Mouse (Mus musculus): ENCODE data around the gene Hyal1.
"Not testable (repeated sequence)": the region's sequence is repeated elsewhere in the genome, so short reads cannot be mapped to it uniquely, and the experiment has no call there.

Hyal1 gene

GRCm38 (mm10) chr9:107551117-107551889, 25.4 kb upstream of the Hyal1 start, which contains the start of gene Rassf1:
Gene Rassf1 (plus strand): TSS chr9:107551555.
- DNase-seq = peak; percentile 82

GRCm38 (mm10) chr9:107551890-107552355, 24.8 kb upstream of the Hyal1 start:
- DNase-seq = no peak

- DNase-seq = no peak
Measured at GRCm38 (mm10) chr9:107552690-107553393, 23.9 kb upstream of the Hyal1 start.

- DNase-seq = no peak
Measured at GRCm38 (mm10) chr9:107553541-107554318, 23.0 kb upstream of the Hyal1 start.

- DNase-seq = peak; percentile 94
Measured at GRCm38 (mm10) chr9:107554319-107554825, 22.4 kb upstream of the Hyal1 start.

GRCm38 (mm10) chr9:107555031-107555457, 21.7 kb upstream of the Hyal1 start:
- DNase-seq = peak; percentile 67

- no peak for DNase-seq
Measured at GRCm38 (mm10) chr9:107555701-107556100, 21.0 kb upstream of the Hyal1 start.

GRCm38 (mm10) chr9:107556346-107556745, 20.4 kb upstream of the Hyal1 start:
- DNase-seq = no peak

- peak; percentile 94 for DNase-seq
Measured at GRCm38 (mm10) chr9:107563029-107563581, 13.6 kb upstream of the Hyal1 start, which contains the start of gene Tusc2. Gene Tusc2 (plus strand): TSS chr9:107563255.

- not testable (repeated sequence) for DNase-seq
Measured at GRCm38 (mm10) chr9:107565556-107565955, 11.2 kb upstream of the Hyal1 start.

- peak; percentile 95 for DNase-seq
Measured at GRCm38 (mm10) chr9:107566041-107566709, 10.6 kb upstream of the Hyal1 start.

GRCm38 (mm10) chr9:107566855-107567254, 9.9 kb upstream of the Hyal1 start:
- DNase-seq = peak; percentile 65

GRCm38 (mm10) chr9:107567702-107568319, 8.9 kb upstream of the Hyal1 start, which contains the start of gene Hyal2:
Gene Hyal2 (plus strand): TSS chr9:107567945.
- DNase-seq = peak; percentile 85

- peak; percentile 92 for DNase-seq
Measured at GRCm38 (mm10) chr9:107568331-107569261, 8.1 kb upstream of the Hyal1 start.

GRCm38 (mm10) chr9:107569270-107569669, 7.5 kb upstream of the Hyal1 start:
- DNase-seq = no peak

- DNase-seq = peak; percentile 33
Measured at GRCm38 (mm10) chr9:107570016-107570415, 6.7 kb upstream of the Hyal1 start.

GRCm38 (mm10) chr9:107570845-107571244, 5.9 kb upstream of the Hyal1 start:
- DNase-seq = no peak

- no peak for DNase-seq
Measured at GRCm38 (mm10) chr9:107571534-107572326, 5.0 kb upstream of the Hyal1 start.

GRCm38 (mm10) chr9:107572327-107572662, 4.4 kb upstream of the Hyal1 start:
- DNase-seq = no peak
